Mouse (Mus musculus) lung, adult 2 months (tissue): ENCODE measurements around the gene Gnao1.

ENCODE experiments used
- CTCF ChIP-seq: fragments of 200-500 bp; IDR thresholded peaks from 2 replicates; pipeline ENCODE4 v1.5.1; 2011; ENCODE audit warnings: mild to moderate bottlenecking, low read length, control low read depth; ENCODE audit not compliant: insufficient read depth
- POLR2A ChIP-seq: fragments of 200-500 bp; IDR thresholded peaks from 2 replicates; pipeline ENCODE4 v1.6.1; 2011; ENCODE audit warnings: low read depth, mild to moderate bottlenecking, control low read depth, low read length, borderline replicate concordance; ENCODE audit errors: extremely low read depth

- TF ChIP-seq CTCF, result no peak
- no peak for TF ChIP-seq POLR2A
Measured at GRCm38 (mm10) chr8:93817366-93817765, 7.6 kb downstream of the Gnao1 start.
